8 mouse cellular contexts compared by ENCODE assay signal in the genomic region with DNA sequence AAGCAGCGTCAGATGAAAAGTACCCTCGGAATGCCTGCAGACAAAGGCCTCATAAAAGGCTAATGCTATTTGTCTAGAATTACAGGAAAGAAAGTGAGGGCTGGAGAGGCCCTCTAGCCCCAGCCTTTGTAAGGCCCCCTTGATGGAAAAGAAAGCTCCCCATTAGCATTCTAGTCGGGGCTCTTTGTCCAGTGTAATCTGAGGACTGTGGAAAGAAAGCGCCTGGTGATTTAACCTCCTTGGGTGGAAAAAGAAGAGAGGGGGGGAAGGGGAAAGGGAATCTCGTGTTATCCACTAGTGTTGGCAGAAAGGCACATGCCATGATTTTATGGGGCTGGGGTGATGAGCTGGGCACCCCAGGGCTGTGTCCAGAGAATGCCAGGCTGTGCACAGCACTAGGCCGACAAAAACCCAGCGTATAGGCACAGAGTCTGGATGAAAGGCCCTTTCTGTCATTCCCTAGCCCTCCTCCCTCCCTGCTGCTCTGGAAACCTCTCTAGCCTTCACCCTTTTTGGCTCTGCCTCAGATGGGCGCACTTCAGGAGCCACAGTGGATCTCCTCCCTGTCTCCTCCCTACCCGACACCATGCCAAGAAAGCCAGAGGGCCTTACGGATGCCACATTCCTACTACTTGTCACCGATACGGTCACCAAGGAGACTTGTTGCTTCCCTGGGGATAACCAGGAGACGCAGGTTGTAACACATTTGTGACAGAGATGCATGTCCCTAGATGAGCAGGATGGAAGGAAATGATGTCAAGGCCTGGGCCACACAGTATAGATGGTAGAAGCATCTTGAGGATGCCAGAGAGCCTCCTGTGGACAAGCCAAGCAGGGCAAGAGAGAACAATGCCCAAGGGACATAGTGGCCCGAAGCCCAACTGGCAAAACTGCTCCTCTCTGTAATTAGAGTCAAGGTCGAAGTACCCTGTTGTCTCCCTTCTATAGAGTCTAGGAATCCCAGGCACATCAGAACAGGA.
A peak's percentile ranks its signal among the peaks of the same experiment; 100 is the strongest.
DNase-seq lines count a peak whose midpoint lies in the region; ATAC-seq lines count a peak whose summit lies in the region.

No protein-coding gene starts in this region.

- peaks cover 59% of the 10 kb centered on the region for H3K4me1 ChIP-seq in forebrain, embryonic 13.5 days
- peaks cover 36% of the 10 kb centered on the region for H3K4me1 ChIP-seq in midbrain, embryonic 11.5 days (ENCODE audit: control insufficient read depth, insufficient read depth, low read length)

- H3K36me3 ChIP-seq in forebrain, embryonic 13.5 days (ENCODE audit: poor library complexity, severe bottlenecking) = no peaks in the 10 kb centered on the region
- no peaks in the 10 kb centered on the region for H3K36me3 ChIP-seq in midbrain, embryonic 11.5 days (ENCODE audit: control insufficient read depth, insufficient read depth, low read length)

- H3K4me3 ChIP-seq in forebrain, embryonic 13.5 days = no peak overlapping the region
- no peak overlapping the region for H3K4me3 ChIP-seq in midbrain, embryonic 11.5 days (ENCODE audit: low read depth, low read length)

- peak; percentile 40 for DNase-seq in layer of hippocampus, adult 9-11 months
- no peak for DNase-seq in layer of hippocampus, adult 18-20 months (ENCODE audit: low spot score in 2 of 2)
- DNase-seq in brain, embryonic 18.5 days (ENCODE audit: low read depth, low spot score) = peak; percentile 67
- peak; percentile 98 for DNase-seq in midbrain, embryonic 11.5 days (ENCODE audit: low spot score, missing footprints)
- no peak for DNase-seq in thymus, adult 18-20 months
- no peak for DNase-seq in yolk sac, embryonic 10.5 days (ENCODE audit: low spot score)
- DNase-seq in heart, postnatal 4 days = no peak

- H3K27me3 ChIP-seq in forebrain, embryonic 13.5 days = no peaks in the 10 kb centered on the region
- H3K27me3 ChIP-seq in midbrain, embryonic 11.5 days (ENCODE audit: control insufficient read depth, insufficient read depth, low read length) = peaks cover 3% of the 10 kb centered on the region; the same call in 1 of the 2 replicates

- 4% methylated on average over 15 of the region's 15 CpGs for WGBS in forebrain, embryonic 13.5 days
- WGBS in midbrain, embryonic 11.5 days = 9% methylated on average over 15 of the region's 15 CpGs

- peak overlapping the region; percentile 45; the same call in 1 of the 2 replicates for H3K9ac ChIP-seq in forebrain, embryonic 13.5 days
- peak overlapping the region; percentile 54 for H3K9ac ChIP-seq in midbrain, embryonic 11.5 days (ENCODE audit: low read length)

- H3K27ac ChIP-seq in forebrain, embryonic 13.5 days = peak overlapping the region; percentile 94
- peak overlapping the region; percentile 82 for H3K27ac ChIP-seq in midbrain, embryonic 11.5 days (ENCODE audit: low read depth, low read length)

- H3K9me3 ChIP-seq in forebrain, embryonic 13.5 days (replicated peaks) = no peaks in the 10 kb centered on the region
- no peaks in the 10 kb centered on the region for H3K9me3 ChIP-seq in midbrain, embryonic 11.5 days (ENCODE audit: control insufficient read depth, low read length)

- ATAC-seq in forebrain, embryonic 13.5 days = peak; percentile 92
- peak; percentile 96 for ATAC-seq in midbrain, embryonic 11.5 days (ENCODE audit: low FRiP score)

- H3K4me2 ChIP-seq in forebrain, embryonic 13.5 days = peak overlapping the region; percentile 43
- H3K4me2 ChIP-seq in midbrain, embryonic 11.5 days = peak overlapping the region; percentile 23

Comparison
In these comparisons a context has a peak if more than half of its experiments do, and no peak if none do; other contexts are left out.
1. DNase-seq: peak in layer of hippocampus, adult 9-11 months (single experiment), brain, embryonic 18.5 days (single experiment) and midbrain, embryonic 11.5 days (single experiment); none in layer of hippocampus, adult 18-20 months (0 of 2), thymus, adult 18-20 months (0 of 2), yolk sac, embryonic 10.5 days (single experiment) and heart, postnatal 4 days (single experiment).